Mouse (Mus musculus) frontal cortex, postnatal 36 days (tissue): Measurements from ENCODE around the gene Bcl2l11.

Experiments
- DNase-seq, 2 experiments: peaks; one replicate each; pipeline ENCODE4 v3.0.0; 2022; ENCODE audit warnings: low spot score in 2 of 2

The Bcl2l11 gene

GRCm38 (mm10) chr2:128211022-128211880 lies 85.4 kb downstream of the Bcl2l11 start:
- no peak for DNase-seq

GRCm38 (mm10) chr2:128211881-128212209 lies 86.0 kb downstream of the Bcl2l11 start:
- DNase-seq, result no peak
